ENCODE assay signal across 15 mouse cellular contexts in the genomic region with DNA sequence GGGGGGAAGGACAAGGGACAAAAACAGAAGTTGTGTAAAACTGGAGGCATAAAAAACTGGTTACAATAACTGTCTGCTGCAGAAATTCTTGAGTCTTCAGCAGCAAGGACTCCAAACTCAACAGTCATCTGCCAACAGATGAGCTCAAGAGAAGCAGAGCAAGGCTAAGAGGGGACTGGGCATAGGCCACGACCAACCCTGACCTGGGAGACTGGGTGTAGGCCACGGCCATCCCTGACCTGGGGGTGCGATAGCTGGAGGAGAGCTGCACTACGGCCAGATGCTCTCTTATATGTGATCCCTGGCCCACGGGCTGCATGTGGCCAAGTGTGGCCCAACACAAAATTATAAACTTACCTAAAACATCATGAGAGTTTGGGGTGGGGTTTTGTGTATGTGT.
"Had no signal": no experiment of that assay in that cellular context is flagged by ENCODE, and none has a peak within 500 bp of the region (broad histone marks: within the 10 kb centered on the region; RNA-seq: fewer than 3 reads in every experiment).

No protein-coding gene starts in this region.

- DNase-seq: kidney, adult 2 months; kidney, postnatal 25 days; layer of hippocampus, adult 9-11 months; layer of hippocampus, postnatal 36 days; liver, embryonic 13.5 days; lung, adult 2 months; lung, postnatal 14 days; lung, postnatal 4 days; midbrain, embryonic 14.5 days; retina, postnatal 1 day; right cerebral cortex, postnatal 25 days; spleen, adult 18-20 months; thymus, adult 2 months; thymus, postnatal 14 days; thymus, postnatal 4 days had no signal
